8 mouse cellular contexts compared by ENCODE assay signal in the genomic region with DNA sequence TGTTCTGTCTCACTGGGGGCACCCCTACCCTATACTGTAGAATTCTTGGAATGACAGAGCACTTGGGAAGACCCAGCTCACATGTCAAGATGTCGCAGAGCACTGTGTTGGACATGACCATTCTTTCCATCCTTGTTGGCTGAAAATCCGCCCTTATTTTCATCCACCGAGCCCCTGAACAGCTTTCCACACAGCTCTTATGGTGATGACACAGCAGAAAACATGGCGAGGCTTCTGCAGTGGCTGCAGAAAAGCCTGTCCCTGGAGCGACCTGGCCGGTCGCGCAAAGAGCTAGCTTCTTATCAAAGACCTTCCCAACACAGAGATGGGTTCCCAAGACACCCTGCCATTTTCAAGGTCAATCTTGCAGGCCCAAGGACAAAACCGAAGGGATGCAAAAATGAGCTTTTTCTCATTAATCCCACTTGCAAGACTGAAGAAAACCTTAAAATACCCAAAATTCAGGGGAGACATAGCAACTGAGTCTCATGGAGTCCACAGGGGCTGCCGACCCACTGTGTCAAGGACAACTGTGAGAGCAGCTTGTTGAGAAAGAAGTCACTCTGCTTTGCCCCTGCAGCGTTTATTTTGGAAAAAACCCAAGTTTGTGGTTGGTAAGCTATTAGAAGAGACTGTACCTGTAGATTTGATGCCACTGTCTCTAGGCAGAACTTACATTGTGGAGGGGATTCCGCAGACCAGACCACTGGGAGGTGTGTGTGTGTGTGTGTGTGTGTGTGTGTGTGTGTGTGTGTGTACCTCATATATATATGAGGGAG. TPM values are rescaled to one million over a fixed set of nuclear protein-coding genes. Genes with fewer than 3 reads are reported as not detected.
DNase-seq lines count a peak whose midpoint lies in the region; ATAC-seq and TF ChIP-seq lines count a peak whose summit lies in the region.

No protein-coding gene starts in this region.

- TF ChIP-seq CTCF in E14TG2a.4 (conservative IDR thresholded peaks at IDR 0.05; ENCODE audit: low read length) = no peak

- H3K4me3 ChIP-seq in E14TG2a.4 (replicated peaks; ENCODE audit: low read length) = peak overlapping the region; percentile 90
- peak overlapping the region; percentile 60 for H3K4me3 ChIP-seq in liver, embryonic 13.5 days (replicated peaks)

- peaks cover 5% of the 10 kb centered on the region; the same call in 1 of the 2 replicates for H3K36me3 ChIP-seq in E14TG2a.4 (ENCODE audit: insufficient read depth, low read length)
- H3K36me3 ChIP-seq in liver, embryonic 13.5 days = no peaks in the 10 kb centered on the region

- peak overlapping the region; percentile 37; the same call in 1 of the 2 replicates for H3K27ac ChIP-seq in liver, embryonic 13.5 days

- H3K9me3 ChIP-seq in E14TG2a.4 (ENCODE audit: low read length) = no peaks in the 10 kb centered on the region
- no peaks in the 10 kb centered on the region for H3K9me3 ChIP-seq in liver, embryonic 13.5 days (replicated peaks)

- peaks cover 67% of the 10 kb centered on the region for H3K4me1 ChIP-seq in E14TG2a.4 (replicated peaks; ENCODE audit: low read depth, low read length)
- H3K4me1 ChIP-seq in liver, embryonic 13.5 days (replicated peaks) = peaks cover 22% of the 10 kb centered on the region

- H3K27me3 ChIP-seq in E14TG2a.4 (ENCODE audit: insufficient read depth, low read length) = peaks cover 8% of the 10 kb centered on the region; the same call in 1 of the 2 replicates
- peaks cover 72% of the 10 kb centered on the region for H3K27me3 ChIP-seq in liver, embryonic 13.5 days

- 0 out of 2 replicates have a peak, but pooled peaks have one; percentile 10 for ATAC-seq in granulocyte monocyte progenitor cell, adult 5-6 weeks (replicated peaks; ENCODE audit: poor library complexity, severe bottlenecking)
- ATAC-seq in liver, embryonic 13.5 days (ENCODE audit: low read depth) = no peak

- H3K4me2 ChIP-seq in liver, embryonic 13.5 days = peak overlapping the region; percentile 69

- 36% methylated on average over 12 of the region's 12 CpGs for WGBS in liver, embryonic 13.5 days (ENCODE audit: insufficient replicate concordance)

- peak; percentile 51 for DNase-seq in cerebellum, adult 9-11 months
- no peak for DNase-seq in cerebellum, adult 8-10 months
- DNase-seq in liver, embryonic 13.5 days = no peak
- DNase-seq in frontal cortex, postnatal 14 days (ENCODE audit: low spot score in 2 of 2) = no peak
- no peak for DNase-seq in frontal cortex, postnatal 25 days (ENCODE audit: low spot score in 2 of 2)
- DNase-seq in right cerebral cortex, postnatal 4 days = no peak

- H3K9ac ChIP-seq in liver, embryonic 13.5 days = no peak overlapping the region

RNA-seq across cellular contexts. Expression of a gene that starts 1.2 kb away (rescaled TPM):
- total RNA-seq in granulocyte monocyte progenitor cell, adult 5-6 weeks (2014; fragmentation: Nextera tagmentation) = 7.5 and 8.7 TPM in 2 replicates
- total RNA-seq in granulocyte monocyte progenitor cell, adult 5-6 weeks (2017) = 5.6 and 8.1 TPM in 2 replicates
- 9.1 and 12.0 TPM in 2 replicates for polyA plus RNA-seq in liver, embryonic 13.5 days (2015; fragmentation: Nextera tagmentation; extraction: Ambion mirVana)
